Mouse (Mus musculus) liver, embryonic 12.5 days (tissue): ENCODE results near the gene Chpt1. TPM values are rescaled to one million over a fixed set of nuclear protein-coding genes. Genes with fewer than 3 reads are reported as not detected.

Experiments used
- ATAC-seq: fragments of 200-750 bp; cut with Nextera tagmentation; 2 replicates; pipeline ENCODE4 v1.8.0; 2017; ENCODE audit warnings: moderate number of reproducible peaks, mild to moderate bottlenecking, moderate library complexity
- H3K27ac ChIP-seq: fragments of 300-500 bp; sonication (generic); 2 replicates; pipeline ENCODE4 v1.5.1; 2016; ENCODE audit warnings: mild to moderate bottlenecking
- H3K27me3 ChIP-seq: fragments of 300-500 bp; sonication (generic); replicated peaks from 2 replicates; pipeline ENCODE4 v1.6.1; 2016; ENCODE audit warnings: mild to moderate bottlenecking, moderate library complexity
- H3K36me3 ChIP-seq: fragments of 300-500 bp; sonication (generic); 2 replicates; pipeline ENCODE4 v1.6.1; 2016; ENCODE audit warnings: mild to moderate bottlenecking, moderate library complexity
- H3K4me1 ChIP-seq: fragments of 300-500 bp; sonication (generic); 2 replicates; pipeline ENCODE4 v1.6.1; 2016
- H3K4me2 ChIP-seq: fragments of 300-500 bp; sonication (generic); 2 replicates; pipeline ENCODE4 v1.6.1; 2016; ENCODE audit warnings: mild to moderate bottlenecking, moderate library complexity
- H3K4me3 ChIP-seq: fragments of 300-500 bp; sonication (generic); 2 replicates; pipeline ENCODE4 v1.5.1; 2016; ENCODE audit warnings: mild to moderate bottlenecking, moderate library complexity
- H3K9ac ChIP-seq: fragments of 300-500 bp; sonication (generic); 2 replicates; pipeline ENCODE4 v1.6.1; 2016; ENCODE audit warnings: mild to moderate bottlenecking, moderate library complexity
- H3K9me3 ChIP-seq: fragments of 300-500 bp; sonication (generic); replicated peaks from 2 replicates; pipeline ENCODE4 v1.6.1; 2016; ENCODE audit warnings: mild to moderate bottlenecking, moderate library complexity
- WGBS: fragments of 180-500 bp; shearing (Covaris S2); methylation state at CpG from one replicate; pipeline ENCODE4 v1.1.7; 2016; ENCODE audit not compliant: insufficient replicate concordance; 5-methylcytosine and 5-hydroxymethylcytosine counted together
- polyA plus RNA-seq: library from polyadenylated mRNA; unstranded; fragments of >200 nt; fragmentation: Nextera tagmentation; extraction: Ambion mirVana; gene quantifications from 2 replicates; pipeline ENCODE4 v1.2.1, GENCODE M21; 2016

Chpt1 gene
- polyA plus RNA-seq, 1 experiment from 2014 or later = 8.2 TPM

- no peak for ATAC-seq
- Histone ChIP-seq H3K9ac (no peak overlapping the region), H3K4me3 (no peak overlapping the region), H3K27ac (no peak overlapping the region), H3K9me3 (no peaks in the 10 kb centered on the region), H3K4me1 (no peaks in the 10 kb centered on the region), H3K4me2 (no peak overlapping the region), H3K27me3 (no peaks in the 10 kb centered on the region), H3K36me3 (peaks cover 20% of the 10 kb centered on the region)
- WGBS = 75% methylated on average over 19 of the region's 19 CpGs
Observed at GRCm38 (mm10) chr10:88420655-88421435, 83.0 kb downstream of the Chpt1 start.

- H3K4me1 ChIP-seq = no peaks in the 10 kb centered on the region
- WGBS = 77% methylated on average over 11 of the region's 11 CpGs
- no peaks in the 10 kb centered on the region for H3K27me3 ChIP-seq
- ATAC-seq = no peak
- H3K27ac ChIP-seq = no peak overlapping the region
- H3K9me3 ChIP-seq = no peaks in the 10 kb centered on the region
- no peak overlapping the region for H3K9ac ChIP-seq
- no peak overlapping the region for H3K4me3 ChIP-seq
- H3K4me2 ChIP-seq = no peak overlapping the region
- H3K36me3 ChIP-seq = peaks cover 27% of the 10 kb centered on the region
Observed at GRCm38 (mm10) chr10:88420141-88420541, 83.7 kb downstream of the Chpt1 start.

GRCm38 (mm10) chr10:88417686-88418085 lies 86.2 kb downstream of the Chpt1 start:
- no peaks in the 10 kb centered on the region for H3K27me3 ChIP-seq
- no peak overlapping the region for H3K4me3 ChIP-seq
- ATAC-seq = no peak
- WGBS = 68% methylated on average over 5 of the region's 5 CpGs
- H3K36me3 ChIP-seq = peaks cover 24% of the 10 kb centered on the region
- no peaks in the 10 kb centered on the region for H3K4me1 ChIP-seq
- no peak overlapping the region for H3K27ac ChIP-seq
- no peak overlapping the region for H3K9ac ChIP-seq
- H3K9me3 ChIP-seq = no peaks in the 10 kb centered on the region
- no peak overlapping the region for H3K4me2 ChIP-seq

- Histone ChIP-seq H3K9me3 (no peaks in the 10 kb centered on the region), H3K27me3 (no peaks in the 10 kb centered on the region), H3K9ac (no peak overlapping the region), H3K27ac (no peak overlapping the region), H3K4me3 (no peak overlapping the region), H3K4me1 (no peaks in the 10 kb centered on the region), H3K4me2 (no peak overlapping the region), H3K36me3 (peaks cover 15% of the 10 kb centered on the region; the same call in 1 of the 2 replicates)
- WGBS = 81% methylated on average over 17 of the region's 17 CpGs
- no peak for ATAC-seq
Observed at GRCm38 (mm10) chr10:88412290-88412995, 91.4 kb downstream of the Chpt1 start.

GRCm38 (mm10) chr10:88409751-88410150 lies 94.1 kb downstream of the Chpt1 start:
- H3K9ac ChIP-seq = no peak overlapping the region
- H3K27me3 ChIP-seq = no peaks in the 10 kb centered on the region
- H3K9me3 ChIP-seq = no peaks in the 10 kb centered on the region
- H3K27ac ChIP-seq = no peak overlapping the region
- H3K4me3 ChIP-seq = no peak overlapping the region
- WGBS = 39% methylated on average over 2 of the region's 2 CpGs
- no peak for ATAC-seq
- peaks cover 4% of the 10 kb centered on the region; the same call in 1 of the 2 replicates for H3K36me3 ChIP-seq
- H3K4me1 ChIP-seq = no peaks in the 10 kb centered on the region
- no peak overlapping the region for H3K4me2 ChIP-seq

- no peak overlapping the region for H3K4me3 ChIP-seq
- 0 out of 2 replicates have a peak, but pooled peaks cover 3% of the 10 kb centered on the region for H3K36me3 ChIP-seq
- no peak for ATAC-seq
- no peaks in the 10 kb centered on the region for H3K9me3 ChIP-seq
- 77% methylated on average over 12 of the region's 12 CpGs for WGBS
- no peak overlapping the region for H3K9ac ChIP-seq
- no peaks in the 10 kb centered on the region for H3K27me3 ChIP-seq
- no peak overlapping the region for H3K27ac ChIP-seq
- H3K4me2 ChIP-seq = no peak overlapping the region
- no peaks in the 10 kb centered on the region for H3K4me1 ChIP-seq
Observed at GRCm38 (mm10) chr10:88407875-88408631, 95.8 kb downstream of the Chpt1 start.

- no peak overlapping the region for H3K9ac ChIP-seq
- no peaks in the 10 kb centered on the region for H3K9me3 ChIP-seq
- ATAC-seq = no peak
- WGBS = 80% methylated on average over 7 of the region's 7 CpGs
- no peak overlapping the region for H3K27ac ChIP-seq
- H3K27me3 ChIP-seq = no peaks in the 10 kb centered on the region
- H3K4me2 ChIP-seq = no peak overlapping the region
- H3K4me1 ChIP-seq = no peaks in the 10 kb centered on the region
- peaks cover 12% of the 10 kb centered on the region for H3K36me3 ChIP-seq
- H3K4me3 ChIP-seq = no peak overlapping the region
Observed at GRCm38 (mm10) chr10:88405812-88406211, 98.1 kb downstream of the Chpt1 start.

- Histone ChIP-seq H3K9me3 (no peaks in the 10 kb centered on the region), H3K4me1 (no peaks in the 10 kb centered on the region), H3K27ac (no peak overlapping the region), H3K4me3 (no peak overlapping the region), H3K4me2 (no peak overlapping the region), H3K36me3 (peaks cover 12% of the 10 kb centered on the region), H3K9ac (no peak overlapping the region), H3K27me3 (no peaks in the 10 kb centered on the region)
- no peak for ATAC-seq
- WGBS = 64% methylated on average over 6 of the region's 6 CpGs
Observed at GRCm38 (mm10) chr10:88404220-88404619, 99.7 kb downstream of the Chpt1 start.

- 84% methylated on average over 4 of the region's 4 CpGs for WGBS
- ATAC-seq = no peak
Observed at GRCm38 (mm10) chr10:88403021-88403420, 100.9 kb downstream of the Chpt1 start.

More at GRCm38 (mm10) chr10:88403021-88403420, 100.9 kb downstream of the Chpt1 start:
- H3K27me3 ChIP-seq = no peaks in the 10 kb centered on the region
- no peaks in the 10 kb centered on the region for H3K9me3 ChIP-seq
- H3K4me1 ChIP-seq = peaks cover 11% of the 10 kb centered on the region
- no peak overlapping the region for H3K27ac ChIP-seq
- H3K9ac ChIP-seq = no peak overlapping the region
- no peak overlapping the region for H3K4me3 ChIP-seq
- no peak overlapping the region for H3K4me2 ChIP-seq
- peaks cover 12% of the 10 kb centered on the region for H3K36me3 ChIP-seq
